Mouse (Mus musculus) gastrocnemius, postnatal 36 days (tissue): ENCODE results near the gene Mrgpra4. TPM values are rescaled to one million over a fixed set of nuclear protein-coding genes. Genes with fewer than 3 reads are reported as not detected.

Experiments
- DNase-seq, 2 experiments: peaks; one replicate each; pipeline ENCODE4 v3.0.0; 2022
- intact Hi-C: fragments of 180-260 bp; cut with DNase I; formaldehyde crosslinking; loops from one replicate; pipeline ENCODE4 v1.15.1; 2025
- long read RNA-seq, 2 experiments: library from polyadenylated mRNA; stranded (forward); transcript quantifications; one replicate each; pipeline ENCODE4 v2.0.0; 2021
- total RNA-seq, 2 experiments: library from RNA; stranded (reverse); gene quantifications; 2 replicates each; pipeline ENCODE4 v1.2.3; 2021

The Mrgpra4 gene
- not detected for total RNA-seq
- long read RNA-seq, experiment 1: 0 reads
- long read RNA-seq, experiment 2: 0 reads

DNA sequence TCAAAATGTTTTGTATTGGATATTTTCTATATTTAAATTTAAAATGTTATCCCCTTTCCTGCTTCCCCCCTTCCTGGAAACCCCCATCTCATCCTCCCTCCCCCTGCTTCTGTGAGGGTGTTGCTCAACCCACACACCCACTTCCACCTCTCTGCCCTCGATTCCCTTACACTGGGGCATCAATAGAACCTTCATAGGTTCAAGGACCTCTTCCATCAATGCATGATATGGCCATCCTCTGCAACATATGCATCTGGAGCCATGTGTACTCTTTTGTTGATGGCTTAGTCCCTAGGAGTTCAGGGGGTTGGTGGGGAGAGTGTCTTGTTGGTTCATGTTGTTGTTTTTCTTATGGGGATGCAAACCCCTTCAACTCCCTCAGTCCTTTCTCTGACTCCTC lies at the start of gene Mrgpra4:
Gene Mrgpra4, minus strand, starts transcription at position 101 of the 400 bp plus-strand sequence.
- DNase-seq: no peak
- intact Hi-C loops: no loop called here

DNA sequence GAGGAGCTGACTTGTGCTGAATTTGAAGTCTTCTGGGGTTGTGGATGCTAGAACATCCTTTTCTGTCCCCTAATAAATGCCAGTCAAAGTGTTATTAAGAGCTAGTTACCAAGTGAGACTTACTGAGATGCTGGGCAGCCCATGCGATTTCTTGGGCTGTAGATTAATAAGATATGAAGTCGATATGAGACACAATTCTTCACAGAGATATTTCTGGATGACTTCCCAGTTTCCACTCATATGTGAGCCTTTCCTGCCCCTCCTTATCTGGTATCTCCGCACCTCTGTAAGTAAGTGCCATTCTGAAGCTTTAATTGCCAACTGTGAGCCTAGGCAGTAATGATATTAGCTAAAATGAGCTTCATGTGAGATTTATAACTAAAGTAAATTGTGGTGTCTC lies 45.6 kb upstream of the Mrgpra4 start, which contains the start of gene Mrgprx1:
Gene Mrgprx1, minus strand, starts transcription at position 101 of the 400 bp plus-strand sequence.
- intact Hi-C loops: no loop called here
- DNase-seq: no peak

DNA sequence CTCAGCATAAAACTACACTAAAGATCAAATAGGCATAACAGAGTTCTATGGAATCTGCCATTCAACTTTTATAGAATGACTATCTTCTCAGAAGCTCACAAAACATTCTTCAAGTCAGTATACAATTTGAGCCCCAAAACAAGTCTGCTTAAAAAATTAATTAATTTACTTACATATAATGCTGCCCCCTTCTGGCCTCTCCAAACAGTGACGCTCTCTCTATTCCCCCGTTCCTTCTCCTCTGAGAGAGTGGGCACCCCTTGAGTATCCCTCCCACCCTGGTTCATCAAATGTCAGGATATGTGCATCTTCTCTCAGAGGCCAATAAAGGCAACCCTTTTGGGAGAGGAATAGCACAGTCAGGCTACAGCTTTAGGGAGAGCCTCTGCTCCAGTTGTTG lies 36.0 kb upstream of the Mrgpra4 start:
- no peak for DNase-seq
- intact Hi-C loops: no loop called here

DNA sequence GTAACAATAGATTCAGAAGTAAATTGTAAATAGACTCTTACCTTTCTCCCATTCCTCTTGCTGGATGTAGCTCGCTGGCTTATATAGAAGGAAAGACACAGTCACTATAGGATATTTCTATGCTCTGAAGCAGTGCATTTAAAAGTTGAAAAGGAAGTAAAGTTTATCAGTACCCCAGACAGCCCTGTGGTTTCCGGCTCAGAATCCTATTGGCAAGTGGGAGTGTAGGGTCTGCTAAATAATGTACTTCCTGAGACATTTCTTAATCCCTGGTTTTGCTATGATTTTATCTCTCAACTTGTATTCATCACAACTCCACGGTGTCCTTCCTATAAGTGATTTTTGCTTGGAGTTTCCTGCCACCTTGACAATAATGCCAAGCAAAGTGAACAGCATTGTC lies 13.8 kb upstream of the Mrgpra4 start:
- intact Hi-C loops: no loop called here
- no peak for DNase-seq

DNA sequence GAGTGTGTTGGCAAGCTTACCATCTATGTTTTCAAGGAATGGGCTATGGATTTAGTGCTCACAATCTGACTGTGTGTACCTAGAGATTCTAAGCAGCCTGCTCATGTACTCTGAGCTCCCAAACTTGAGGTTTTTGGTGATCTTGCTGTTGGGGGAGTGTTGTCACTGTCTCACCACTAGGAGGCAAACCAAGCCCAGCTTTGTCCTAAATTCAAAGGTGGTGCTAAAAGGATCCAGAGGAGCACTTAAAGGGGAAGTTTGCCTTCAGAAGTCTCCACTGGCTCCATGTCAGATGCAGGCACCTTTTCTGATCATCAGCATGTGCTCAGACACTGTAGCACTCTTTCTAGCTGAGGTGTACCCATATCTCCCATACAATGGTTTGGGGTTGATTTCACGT lies 4.9 kb upstream of the Mrgpra4 start:
- no peak for DNase-seq

More for the DNA sequence above, 4.9 kb upstream of the Mrgpra4 start:
- intact Hi-C loops: no loop called here

Other genes with a start within 250 kb of the Mrgpra4 start
- not detected for gene Mrgprx1, start 45.5 kb upstream of the Mrgpra4 start, total RNA-seq
- not detected for gene Mrgprb5, start 186.9 kb upstream of the Mrgpra4 start, total RNA-seq
- not detected for gene Mrgprb4, start 217.2 kb upstream of the Mrgpra4 start, total RNA-seq